Mouse (Mus musculus) neural tube, embryonic 14.5 days (tissue): Measurements from ENCODE around the gene Plxna3. TPM values are rescaled to one million over a fixed set of nuclear protein-coding genes. Genes with fewer than 3 reads are reported as not detected.

ENCODE experiments used
- ATAC-seq: fragments of 200-750 bp; cut with Nextera tagmentation; 2 replicates; pipeline ENCODE4 v1.8.0; 2017; ENCODE audit warnings: low read depth, mild to moderate bottlenecking, moderate TSS enrichment, moderate library complexity
- H3K27ac ChIP-seq: fragments of 300-500 bp; sonication (generic); 2 replicates; pipeline ENCODE4 v1.5.1; 2014; ENCODE audit warnings: low read depth, mild to moderate bottlenecking, control low read depth, low read length, moderate library complexity, mixed read lengths
- H3K27me3 ChIP-seq: fragments of 300-500 bp; sonication (generic); 2 replicates; pipeline ENCODE4 v1.6.1; 2014; ENCODE audit warnings: low read length; ENCODE audit not compliant: control insufficient read depth, insufficient read depth
- H3K36me3 ChIP-seq: fragments of 300-500 bp; sonication (generic); 2 replicates; pipeline ENCODE4 v1.6.1; 2014; ENCODE audit warnings: low read length, mixed read lengths; ENCODE audit not compliant: control insufficient read depth, insufficient read depth
- H3K4me1 ChIP-seq: fragments of 300-500 bp; sonication (generic); 2 replicates; pipeline ENCODE4 v1.6.1; 2014; ENCODE audit warnings: low read length; ENCODE audit not compliant: control insufficient read depth, insufficient read depth
- H3K4me2 ChIP-seq: fragments of 300-500 bp; sonication (generic); 2 replicates; pipeline ENCODE4 v1.6.1; 2014; ENCODE audit warnings: mild to moderate bottlenecking, low read depth, low read length, control low read depth
- H3K4me3 ChIP-seq: fragments of 300-500 bp; sonication (generic); 2 replicates; pipeline ENCODE4 v1.5.1; 2014; ENCODE audit warnings: low read depth, low read length, control low read depth, mixed read lengths
- H3K9ac ChIP-seq: fragments of 300-500 bp; sonication (generic); replicated peaks from 2 replicates; pipeline ENCODE4 v1.6.1; 2014; ENCODE audit warnings: low read depth, mild to moderate bottlenecking, control low read depth, low read length, mixed read lengths
- H3K9me3 ChIP-seq: fragments of 300-500 bp; sonication (generic); 2 replicates; pipeline ENCODE4 v1.6.1; 2016; ENCODE audit warnings: low read length; ENCODE audit not compliant: control insufficient read depth
- WGBS: fragments of 180-500 bp; shearing (Covaris S2); extraction: QIAGEN DNeasy Blood & Tissue Kit; methylation state at CpG from one replicate; pipeline ENCODE4 v1.1.7; 2014; 5-methylcytosine and 5-hydroxymethylcytosine counted together
- polyA plus RNA-seq: library from polyadenylated mRNA; unstranded; fragments of >200 nt; fragmentation: Nextera tagmentation; extraction: Ambion mirVana; gene quantifications from 2 replicates; pipeline ENCODE4 v1.2.1, GENCODE M21; 2014

Plxna3 gene
- polyA plus RNA-seq, 1 experiment from 2014 or later, result 47.1 TPM

GRCm38 (mm10) chrX:74299721-74300120 is 29.1 kb upstream of the Plxna3 start:
- WGBS, result 83% methylated on average over 3 of the region's 3 CpGs
- H3K4me2 ChIP-seq, result no peak overlapping the region
- no peaks in the 10 kb centered on the region for H3K27me3 ChIP-seq
- H3K4me3 ChIP-seq, result no peak overlapping the region
- no peak overlapping the region for H3K27ac ChIP-seq
- H3K36me3 ChIP-seq, result peaks cover 16% of the 10 kb centered on the region
- H3K4me1 ChIP-seq, result no peaks in the 10 kb centered on the region
- no peak overlapping the region for H3K9ac ChIP-seq
- no peak for ATAC-seq
- no peaks in the 10 kb centered on the region for H3K9me3 ChIP-seq

- Histone ChIP-seq H3K9ac (peak within 1 kb of the TSS; percentile 58), H3K4me1 (no peaks in the 10 kb centered on the region; the same call in 1 of the 2 replicates), H3K4me2 (peak within 1 kb of the TSS; percentile 63), H3K4me3 (peak within 1 kb of the TSS; percentile 35), H3K36me3 (peaks cover 22% of the 10 kb centered on the region), H3K9me3 (no peaks in the 10 kb centered on the region), H3K27ac (peak within 1 kb of the TSS; percentile 96), H3K27me3 (no peaks in the 10 kb centered on the region)
- ATAC-seq, result peak; percentile 83
- WGBS, result 17% methylated on average over 40 of the region's 41 CpGs
Measured at GRCm38 (mm10) chrX:74304867-74305700, 23.8 kb upstream of the Plxna3 start, which contains the start of gene Gdi1. Gene Gdi1, plus strand, starts transcription at chrX:74304998.

- Histone ChIP-seq H3K9me3 (no peaks in the 10 kb centered on the region), H3K9ac (peak within 1 kb of the TSS; percentile 59), H3K4me1 (no peaks in the 10 kb centered on the region), H3K4me3 (peak within 1 kb of the TSS; percentile 47), H3K36me3 (0 out of 2 replicates have a peak, but pooled peaks cover 10% of the 10 kb centered on the region), H3K27me3 (no peaks in the 10 kb centered on the region), H3K27ac (peak within 1 kb of the TSS; percentile 83), H3K4me2 (peak within 1 kb of the TSS; percentile 59)
- WGBS, result 14% methylated on average over 52 of the region's 59 CpGs
- ATAC-seq, result peak; percentile 97
Measured at GRCm38 (mm10) chrX:74312540-74313464, 16.1 kb upstream of the Plxna3 start, which contains the start of gene Fam50a. Gene Fam50a, plus strand, starts transcription at chrX:74313033.

GRCm38 (mm10) chrX:74329215-74329671 is 377 bp downstream of the Plxna3 start:
- 17% methylated on average over 10 of the region's 10 CpGs for WGBS
- ATAC-seq, result peak; percentile 64
- H3K9ac ChIP-seq, result peak overlapping the region; percentile 58

GRCm38 (mm10) chrX:74330166-74330930 is 1.5 kb downstream of the Plxna3 start:
- Histone ChIP-seq H3K27me3 (no peaks in the 10 kb centered on the region), H3K4me1 (peaks cover 8% of the 10 kb centered on the region; the same call in 1 of the 2 replicates), H3K27ac (peak overlapping the region; percentile 34; the same call in 1 of the 2 replicates), H3K9me3 (no peaks in the 10 kb centered on the region), H3K4me3 (peak overlapping the region; percentile 48), H3K36me3 (no peaks in the 10 kb centered on the region), H3K9ac (peak overlapping the region; percentile 58), H3K4me2 (peak overlapping the region; percentile 69)
- ATAC-seq, result no peak
- WGBS, result 24% methylated on average over 2 of the region's 2 CpGs

More at GRCm38 (mm10) chrX:74329215-74329671, 377 bp downstream of the Plxna3 start:
- Histone ChIP-seq H3K27ac (peak overlapping the region; percentile 48), H3K4me2 (peak overlapping the region; percentile 69), H3K9me3 (no peaks in the 10 kb centered on the region), H3K4me3 (peak overlapping the region; percentile 48), H3K27me3 (no peaks in the 10 kb centered on the region), H3K36me3 (no peaks in the 10 kb centered on the region), H3K4me1 (peaks cover 8% of the 10 kb centered on the region; the same call in 1 of the 2 replicates)

GRCm38 (mm10) chrX:74352645-74353466 is 24.0 kb downstream of the Plxna3 start:
- Histone ChIP-seq H3K27me3 (no peaks in the 10 kb centered on the region), H3K4me1 (no peaks in the 10 kb centered on the region), H3K4me3 (peak overlapping the region; percentile 34), H3K27ac (peak overlapping the region; percentile 71), H3K36me3 (no peaks in the 10 kb centered on the region), H3K4me2 (peak overlapping the region; percentile 49), H3K9me3 (no peaks in the 10 kb centered on the region), H3K9ac (peak overlapping the region; percentile 50)
- WGBS, result 27% methylated on average over 13 of the region's 13 CpGs
- peak; percentile 76 for ATAC-seq

- peak within 1 kb of the TSS; percentile 34 for H3K4me3 ChIP-seq
Measured at GRCm38 (mm10) chrX:74353467-74353770, 24.6 kb downstream of the Plxna3 start, which contains the start of gene Lage3. Gene Lage3, minus strand, starts transcription at chrX:74353618.

More at GRCm38 (mm10) chrX:74353467-74353770, 24.6 kb downstream of the Plxna3 start, which contains the start of gene Lage3:
- Histone ChIP-seq H3K27ac (peak within 1 kb of the TSS; percentile 71), H3K4me1 (no peaks in the 10 kb centered on the region), H3K36me3 (no peaks in the 10 kb centered on the region), H3K27me3 (no peaks in the 10 kb centered on the region), H3K9me3 (no peaks in the 10 kb centered on the region), H3K4me2 (peak within 1 kb of the TSS; percentile 49), H3K9ac (peak within 1 kb of the TSS; percentile 50)
- peak; percentile 94 for ATAC-seq
- 20% methylated on average over 16 of the region's 22 CpGs for WGBS
